In the genomic region with DNA sequence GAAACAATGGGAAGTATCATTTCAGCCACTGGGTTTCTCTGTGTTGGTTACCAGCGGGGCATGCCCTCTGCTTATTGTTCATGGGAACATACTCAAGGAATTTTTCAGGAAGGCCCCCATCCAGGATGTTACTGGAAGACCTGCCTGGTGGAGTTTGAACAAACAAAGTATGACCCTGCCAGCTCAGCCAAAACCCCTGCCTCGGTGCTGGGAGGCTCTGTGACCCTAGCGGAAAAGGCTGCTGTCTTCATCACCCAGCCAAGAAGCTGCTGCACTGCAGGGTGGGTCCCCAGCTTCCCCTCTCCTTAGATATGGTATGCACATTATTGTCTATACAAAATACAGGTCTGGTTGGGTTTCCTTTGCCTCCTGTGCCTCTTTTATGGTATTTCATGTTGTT, we compare ENCODE assay signal across 20 mouse cellular contexts. TPM values are rescaled to one million over a fixed set of nuclear protein-coding genes. Genes with fewer than 3 reads are reported as not detected.
DNase-seq lines count a peak whose midpoint lies in the region; ATAC-seq and TF ChIP-seq lines count a peak whose summit lies in the region.
"Had no signal": no experiment of that assay in that cellular context is flagged by ENCODE, and none has a peak within 500 bp of the region (broad histone marks: within the 10 kb centered on the region; RNA-seq: fewer than 3 reads in every experiment).

No protein-coding gene starts in this region.

- H3K36me3 ChIP-seq in lung, embryonic 14.5 days (ENCODE audit: insufficient read depth) = 0 out of 2 replicates have a peak, but pooled peaks cover 2% of the 10 kb centered on the region
- H3K36me3 ChIP-seq in embryonic facial prominence, embryonic 14.5 days (ENCODE audit: control insufficient read depth, insufficient read depth, low read length) = peaks cover 12% of the 10 kb centered on the region; the same call in 1 of the 2 replicates
- H3K36me3 ChIP-seq: stomach, embryonic 15.5 days had no signal

- H3K9ac ChIP-seq in lung, embryonic 14.5 days = no peak overlapping the region
- H3K9ac ChIP-seq in embryonic facial prominence, embryonic 14.5 days (ENCODE audit: low read depth, low read length) = no peak overlapping the region
- H3K9ac ChIP-seq: embryonic facial prominence, embryonic 12.5 days; heart, embryonic 13.5 days; hindbrain, embryonic 12.5 days; limb, embryonic 15.5 days; midbrain, embryonic 13.5 days; stomach, embryonic 15.5 days had no signal

- WGBS in lung, embryonic 14.5 days = 69% methylated on average over 3 of the region's 3 CpGs
- WGBS in lung, adult 2 months = 50% methylated on average over 3 of the region's 3 CpGs
- WGBS in embryonic facial prominence, embryonic 14.5 days = 78% methylated on average over 3 of the region's 3 CpGs

- peak overlapping the region; percentile 33; the same call in 1 of the 2 replicates for H3K27ac ChIP-seq in lung, embryonic 14.5 days (ENCODE audit: low read depth)
- peak overlapping the region; percentile 36 for H3K27ac ChIP-seq in brown adipose tissue, adult 24 weeks (replicated peaks; ENCODE audit: low read depth, low read length)
- H3K27ac ChIP-seq in embryonic facial prominence, embryonic 14.5 days (replicated peaks; ENCODE audit: low read depth, low read length) = no peak overlapping the region; the same call in 1 of the 2 replicates
- H3K27ac ChIP-seq: embryonic facial prominence, embryonic 12.5 days; heart, embryonic 13.5 days; hindbrain, embryonic 12.5 days; left cerebral cortex, adult 2 months; limb, embryonic 15.5 days had no signal

- H3K4me2 ChIP-seq in lung, embryonic 14.5 days = no peak overlapping the region
- H3K4me2 ChIP-seq in embryonic facial prominence, embryonic 14.5 days (ENCODE audit: low read depth, low read length) = no peak overlapping the region
- H3K4me2 ChIP-seq: embryonic facial prominence, embryonic 12.5 days; heart, embryonic 13.5 days; hindbrain, embryonic 12.5 days; limb, embryonic 15.5 days; midbrain, embryonic 13.5 days; stomach, embryonic 15.5 days had no signal

- no peak overlapping the region for H3K4me3 ChIP-seq in lung, embryonic 14.5 days (ENCODE audit: low read depth, low read length)
- no peak overlapping the region for H3K4me3 ChIP-seq in lung, adult 2 months (replicated peaks; ENCODE audit: extremely low read depth, low read depth, low read length)
- no peak overlapping the region for H3K4me3 ChIP-seq in brown adipose tissue, adult 24 weeks (ENCODE audit: insufficient read depth, low read depth, low read length)
- H3K4me3 ChIP-seq in embryonic facial prominence, embryonic 14.5 days (ENCODE audit: low read depth, low read length) = no peak overlapping the region
- H3K4me3 ChIP-seq: embryonic facial prominence, embryonic 12.5 days; heart, embryonic 13.5 days; hindbrain, embryonic 12.5 days; left cerebral cortex, adult 2 months; limb, embryonic 15.5 days; midbrain, embryonic 13.5 days; stomach, embryonic 15.5 days had no signal

- peak; percentile 21 for DNase-seq in kidney, postnatal 10 days
- DNase-seq in kidney, postnatal 36 days = no peak
- DNase-seq in lung, embryonic 14.5 days = peak; percentile 46
- no peak for DNase-seq in lung, adult 2 months
- DNase-seq in embryonic facial prominence, embryonic 14.5 days (ENCODE audit: low spot score) = peak; percentile 19
- no peak for DNase-seq in layer of hippocampus, postnatal 36 days
- DNase-seq: adrenal gland, adult 2 months; cerebellum, adult 18-20 months; cerebellum, postnatal 14 days; kidney, adult 11 months; layer of hippocampus, adult 9-11 months; thymus, postnatal 25 days had no signal

- no peaks in the 10 kb centered on the region for H3K9me3 ChIP-seq in lung, embryonic 14.5 days (ENCODE audit: low read depth, low read length)
- no peaks in the 10 kb centered on the region for H3K9me3 ChIP-seq in embryonic facial prominence, embryonic 14.5 days (ENCODE audit: control insufficient read depth, low read length)
- H3K9me3 ChIP-seq: embryonic facial prominence, embryonic 12.5 days; heart, embryonic 13.5 days; hindbrain, embryonic 12.5 days; limb, embryonic 15.5 days; midbrain, embryonic 13.5 days; stomach, embryonic 15.5 days had no signal

- no peaks in the 10 kb centered on the region for H3K4me1 ChIP-seq in lung, embryonic 14.5 days (ENCODE audit: insufficient read depth)
- peaks cover 5% of the 10 kb centered on the region for H3K4me1 ChIP-seq in lung, adult 2 months (ENCODE audit: control insufficient read depth, insufficient read depth, low read length)
- H3K4me1 ChIP-seq in brown adipose tissue, adult 24 weeks (ENCODE audit: control insufficient read depth, insufficient read depth, insufficient read length, low read length) = peaks cover 13% of the 10 kb centered on the region
- H3K4me1 ChIP-seq in embryonic facial prominence, embryonic 14.5 days (ENCODE audit: control insufficient read depth, insufficient read depth, low read length) = peaks cover 12% of the 10 kb centered on the region
- H3K4me1 ChIP-seq: hindbrain, embryonic 12.5 days; stomach, embryonic 15.5 days had no signal

- no peak for ATAC-seq in lung, embryonic 14.5 days (ENCODE audit: insufficient read depth)
- ATAC-seq in embryonic facial prominence, embryonic 14.5 days (ENCODE audit: low read depth) = no peak

- TF ChIP-seq CTCF in lung, embryonic 14.5 days (IDR thresholded peaks at IDR 0.05; ENCODE audit: low read depth) = no peak
- TF ChIP-seq CTCF in lung, adult 2 months (IDR thresholded peaks at IDR 0.05; ENCODE audit: insufficient read depth, low read length) = no peak

- no peaks in the 10 kb centered on the region for H3K27me3 ChIP-seq in lung, embryonic 14.5 days (ENCODE audit: insufficient read depth, low read length)
- H3K27me3 ChIP-seq in embryonic facial prominence, embryonic 14.5 days (replicated peaks; ENCODE audit: control insufficient read depth, insufficient read depth, low read length) = no peaks in the 10 kb centered on the region
- H3K27me3 ChIP-seq: embryonic facial prominence, embryonic 12.5 days; heart, embryonic 13.5 days; hindbrain, embryonic 12.5 days; limb, embryonic 15.5 days; midbrain, embryonic 13.5 days; stomach, embryonic 15.5 days had no signal

- TF ChIP-seq POLR2A in lung, adult 2 months (IDR thresholded peaks at IDR 0.05; ENCODE audit: borderline replicate concordance, extremely low read depth, low read depth, low read length) = no peak

RNA-seq across cellular contexts. Expression of a gene that starts 36.0 kb away (rescaled TPM):
- polyA plus RNA-seq in lung, embryonic 14.5 days (2014; fragmentation: Nextera tagmentation; extraction: Ambion mirVana) = 71.1 and 76.4 TPM in 2 replicates
- 10.6 and 14.5 TPM in 2 replicates for polyA plus RNA-seq in lung, adult 2 months (2012; rRNA removed)
- polyA plus RNA-seq in brown adipose tissue, adult 24 weeks (2012; ENCODE audit: insufficient read depth, insufficient read length, missing spikeins) = 20.0 and 23.1 TPM in 2 replicates
- polyA plus RNA-seq in embryonic facial prominence, embryonic 14.5 days (2014; fragmentation: Nextera tagmentation; extraction: Ambion mirVana) = 73.4 and 81.8 TPM in 2 replicates
- 10 to 100 TPM; 50.6 to 53.2 TPM for total RNA-seq in layer of hippocampus, postnatal 36 days (2021)

RNA-seq across cellular contexts. Expression of a gene that starts 36.4 kb away (rescaled TPM):
- polyA plus RNA-seq in lung, embryonic 14.5 days (2014; fragmentation: Nextera tagmentation; extraction: Ambion mirVana) = 30.4 and 42.3 TPM in 2 replicates
- 18.2 and 24.5 TPM in 2 replicates for polyA plus RNA-seq in lung, adult 2 months (2012; rRNA removed)
- 32.9 and 33.1 TPM in 2 replicates for polyA plus RNA-seq in brown adipose tissue, adult 24 weeks (2012; ENCODE audit: insufficient read depth, insufficient read length, missing spikeins)
- 35.1 and 38.0 TPM in 2 replicates for polyA plus RNA-seq in embryonic facial prominence, embryonic 14.5 days (2014; fragmentation: Nextera tagmentation; extraction: Ambion mirVana)
- total RNA-seq in layer of hippocampus, postnatal 36 days (2021) = 10 to 100 TPM; 14.7 to 14.9 TPM

RNA-seq across cellular contexts. Expression of a gene that starts 57.7 kb away (rescaled TPM):
- 30.2 and 33.4 TPM in 2 replicates for polyA plus RNA-seq in lung, embryonic 14.5 days (2014; fragmentation: Nextera tagmentation; extraction: Ambion mirVana)
- polyA plus RNA-seq in lung, adult 2 months (2012; rRNA removed) = 58.4 and 66.1 TPM in 2 replicates
- polyA plus RNA-seq in brown adipose tissue, adult 24 weeks (2012; ENCODE audit: insufficient read depth, insufficient read length, missing spikeins) = 1.8 and 2.3 TPM in 2 replicates
- 14.7 and 15.6 TPM in 2 replicates for polyA plus RNA-seq in embryonic facial prominence, embryonic 14.5 days (2014; fragmentation: Nextera tagmentation; extraction: Ambion mirVana)
- total RNA-seq in layer of hippocampus, postnatal 36 days (2021) = 10 to 100 TPM; 16.1 to 16.9 TPM

Comparison
In these comparisons a context has a peak if more than half of its experiments do, and no peak if none do; other contexts are left out.
1. DNase-seq: peak in kidney, postnatal 10 days (single experiment), lung, embryonic 14.5 days (single experiment) and embryonic facial prominence, embryonic 14.5 days (single experiment); none in kidney, postnatal 36 days (0 of 2), lung, adult 2 months (single experiment) and layer of hippocampus, postnatal 36 days (0 of 2).